In the genomic region with DNA sequence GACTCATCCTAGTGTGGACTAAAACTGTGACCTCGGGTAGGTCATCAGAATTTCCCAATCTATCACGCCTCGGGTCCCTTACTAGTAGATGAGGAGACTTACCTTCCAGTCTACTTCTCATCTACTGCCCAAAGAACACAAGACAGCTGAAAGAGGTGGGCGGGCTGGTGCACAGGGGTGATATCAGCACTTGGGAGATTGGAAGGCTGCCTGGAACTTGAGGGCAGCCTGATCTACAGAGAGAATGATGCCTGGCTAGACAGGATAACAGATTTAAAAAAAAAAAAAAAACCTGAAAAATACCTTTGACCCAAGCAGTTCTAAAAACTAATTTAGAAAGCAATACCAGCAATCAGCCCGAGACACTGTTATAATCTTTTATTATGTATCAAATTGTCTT, we compare ENCODE assay signal across 17 mouse cellular contexts.
"Had no signal": no experiment of that assay in that cellular context is flagged by ENCODE, and none has a peak within 500 bp of the region (broad histone marks: within the 10 kb centered on the region; RNA-seq: fewer than 3 reads in every experiment).

No protein-coding gene starts in this region.

- H3K27me3 ChIP-seq: limb, embryonic 15.5 days; megakaryocyte, embryonic 14.5 days; midbrain, embryonic 13.5 days; neural tube, embryonic 15.5 days had no signal

- H3K4me2 ChIP-seq: limb, embryonic 15.5 days; lung, embryonic 14.5 days; midbrain, embryonic 13.5 days; neural tube, embryonic 15.5 days had no signal

- H3K4me3 ChIP-seq: limb, embryonic 15.5 days; megakaryocyte, embryonic 14.5 days; midbrain, embryonic 13.5 days; myocyte; neural tube, embryonic 15.5 days had no signal

- DNase-seq: kidney, adult 8-10 months; kidney, postnatal 36 days; layer of hippocampus, adult 9-11 months; layer of hippocampus, postnatal 36 days; lung, embryonic 14.5 days; lung, postnatal 10 days; lung, postnatal 4 days; right cerebral cortex, adult 18-20 months; right cerebral cortex, postnatal 25 days; thymus, postnatal 36 days had no signal

- H3K36me3 ChIP-seq: neural tube, embryonic 15.5 days had no signal

- ATAC-seq: intestine, embryonic 16.5 days; midbrain, embryonic 13.5 days had no signal

- H3K27ac ChIP-seq: kidney, postnatal 0 days; limb, embryonic 15.5 days; midbrain, embryonic 13.5 days; neural tube, embryonic 15.5 days had no signal

- H3K9me3 ChIP-seq: limb, embryonic 15.5 days; megakaryocyte, embryonic 14.5 days; midbrain, embryonic 13.5 days; neural tube, embryonic 15.5 days had no signal

- H3K9ac ChIP-seq: limb, embryonic 15.5 days; lung, embryonic 14.5 days; midbrain, embryonic 13.5 days; neural tube, embryonic 15.5 days had no signal
